Mouse (Mus musculus) intestine, postnatal 0 days (tissue): ENCODE measurements around the gene Rassf3. TPM values are rescaled to one million over a fixed set of nuclear protein-coding genes. Genes with fewer than 3 reads are reported as not detected.

ENCODE experiments used
- ATAC-seq: fragments of 200-750 bp; cut with Nextera tagmentation; 2 replicates; pipeline ENCODE4 v1.8.0; 2017; ENCODE audit warnings: mild to moderate bottlenecking, moderate TSS enrichment, moderate library complexity
- H3K27ac ChIP-seq: fragments of 300-500 bp; sonication (generic); 2 replicates; pipeline ENCODE4 v1.5.1; 2014; ENCODE audit warnings: mild to moderate bottlenecking, low read depth, low read length, moderate library complexity
- H3K27me3 ChIP-seq: fragments of 300-500 bp; sonication (generic); replicated peaks from 2 replicates; pipeline ENCODE4 v1.6.1; 2014; ENCODE audit warnings: low read length, mixed read lengths; ENCODE audit not compliant: control insufficient read depth, insufficient read depth
- H3K36me3 ChIP-seq: fragments of 300-500 bp; sonication (generic); 2 replicates; pipeline ENCODE4 v1.6.1; 2014; ENCODE audit warnings: mild to moderate bottlenecking, moderate library complexity; ENCODE audit not compliant: control insufficient read depth, insufficient read depth
- H3K4me1 ChIP-seq: fragments of 300-500 bp; sonication (generic); replicated peaks from 2 replicates; pipeline ENCODE4 v1.6.1; 2014; ENCODE audit warnings: antibody characterized with exemption, low read length, mixed read lengths; ENCODE audit not compliant: control insufficient read depth, insufficient read depth
- H3K4me2 ChIP-seq: fragments of 300-500 bp; sonication (generic); replicated peaks from 2 replicates; pipeline ENCODE4 v1.6.1; 2014; ENCODE audit warnings: low read depth, mild to moderate bottlenecking, moderate library complexity
- H3K4me3 ChIP-seq: fragments of 300-500 bp; sonication (generic); 2 replicates; pipeline ENCODE4 v1.5.1; 2014; ENCODE audit warnings: low read depth, low read length
- H3K9ac ChIP-seq: fragments of 300-500 bp; sonication (generic); 2 replicates; pipeline ENCODE4 v1.6.1; 2014; ENCODE audit warnings: mild to moderate bottlenecking, low read depth, low read length
- H3K9me3 ChIP-seq: fragments of 300-500 bp; sonication (generic); 2 replicates; pipeline ENCODE4 v1.6.1; 2016; ENCODE audit warnings: mixed run types; ENCODE audit not compliant: control insufficient read depth
- CTCF ChIP-seq: sonication (generic); IDR thresholded peaks from 2 replicates; pipeline ENCODE4 v1.5.1; 2016; ENCODE audit warnings: low read depth, mild to moderate bottlenecking, control low read depth, antibody characterized with exemption, moderate library complexity
- WGBS: fragments of 180-500 bp; shearing (Covaris S2); extraction: QIAGEN DNeasy Blood & Tissue Kit; methylation state at CpG from one replicate; pipeline ENCODE4 v1.1.7; 2014; 5-methylcytosine and 5-hydroxymethylcytosine counted together
- polyA plus RNA-seq: library from polyadenylated mRNA; unstranded; fragments of >200 nt; fragmentation: Nextera tagmentation; extraction: Ambion mirVana; gene quantifications from 2 replicates; pipeline ENCODE4 v1.2.1, GENCODE M21; 2015

Gene Rassf3
- polyA plus RNA-seq, 1 experiment from 2014 or later, result 16.7 TPM

GRCm38 (mm10) chr10:121360358-121360757, 115.8 kb downstream of the Rassf3 start:
- Histone ChIP-seq H3K9ac (no peak overlapping the region), H3K4me2 (no peak overlapping the region), H3K27me3 (no peaks in the 10 kb centered on the region), H3K9me3 (no peaks in the 10 kb centered on the region), H3K4me1 (no peaks in the 10 kb centered on the region), H3K36me3 (no peaks in the 10 kb centered on the region), H3K27ac (no peak overlapping the region), H3K4me3 (no peak overlapping the region)
- TF ChIP-seq CTCF, result 0 out of 2 replicates have a peak, but pooled peaks have one; percentile 13
- WGBS, result 93% methylated on average over 2 of the region's 2 CpGs
- ATAC-seq, result no peak

Other genes starting within 250 kb of the Rassf3 start
- 2.8 and 2.9 TPM in 2 replicates for gene Tbc1d30, start 125.1 kb downstream of the Rassf3 start, polyA plus RNA-seq
- 68.6 and 78.1 TPM in 2 replicates for gene Gns, start 111.3 kb downstream of the Rassf3 start, polyA plus RNA-seq
- gene Tbk1, start 110.4 kb upstream of the Rassf3 start, polyA plus RNA-seq, result 27.3 and 29.6 TPM in 2 replicates
- 19.5 and 20.3 TPM in 2 replicates for gene Xpot, start 150.0 kb upstream of the Rassf3 start, polyA plus RNA-seq
- 0.05 and 0.12 TPM in 2 replicates for gene D930020B18Rik, start 165.2 kb upstream of the Rassf3 start, polyA plus RNA-seq